Mouse (Mus musculus) hindbrain, embryonic 13.5 days (tissue): Measurements from ENCODE around the gene Grk5. TPM values are rescaled to one million over a fixed set of nuclear protein-coding genes. Genes with fewer than 3 reads are reported as not detected.
A peak's percentile ranks its signal among the peaks of the same experiment; 100 is the strongest.

Source experiments
- ATAC-seq: fragments of 200-750 bp; cut with Nextera tagmentation; 2 replicates; pipeline ENCODE4 v1.8.0; 2017; ENCODE audit warnings: moderate TSS enrichment; ENCODE audit not compliant: low FRiP score
- H3K27ac ChIP-seq: fragments of 300-500 bp; sonication (generic); 2 replicates; pipeline ENCODE4 v1.5.1; 2015; ENCODE audit warnings: inconsistent platforms, mild to moderate bottlenecking, moderate library complexity
- H3K27me3 ChIP-seq: fragments of 300-500 bp; sonication (generic); 2 replicates; pipeline ENCODE4 v1.6.1; 2015; ENCODE audit warnings: mild to moderate bottlenecking, inconsistent platforms
- H3K36me3 ChIP-seq: fragments of 300-500 bp; sonication (generic); 2 replicates; pipeline ENCODE4 v1.6.1; 2015; ENCODE audit warnings: mild to moderate bottlenecking, inconsistent platforms
- H3K4me1 ChIP-seq: fragments of 300-500 bp; sonication (generic); replicated peaks from 2 replicates; pipeline ENCODE4 v1.6.1; 2015; ENCODE audit warnings: inconsistent platforms
- H3K4me2 ChIP-seq: fragments of 300-500 bp; sonication (generic); 2 replicates; pipeline ENCODE4 v1.6.1; 2015; ENCODE audit warnings: inconsistent platforms, mild to moderate bottlenecking, moderate library complexity
- H3K4me3 ChIP-seq: fragments of 300-500 bp; sonication (generic); 2 replicates; pipeline ENCODE4 v1.5.1; 2015; ENCODE audit warnings: mild to moderate bottlenecking, inconsistent platforms
- H3K9ac ChIP-seq: fragments of 300-500 bp; sonication (generic); 2 replicates; pipeline ENCODE4 v1.6.1; 2015; ENCODE audit warnings: mild to moderate bottlenecking, inconsistent platforms
- H3K9me3 ChIP-seq: fragments of 300-500 bp; sonication (generic); 2 replicates; pipeline ENCODE4 v1.6.1; 2016; ENCODE audit warnings: inconsistent platforms
- WGBS: fragments of 180-500 bp; shearing (Covaris S2); methylation state at CpG from one replicate; pipeline ENCODE4 v1.1.7; 2015; 5-methylcytosine and 5-hydroxymethylcytosine counted together
- polyA plus RNA-seq: library from polyadenylated mRNA; unstranded; fragments of >200 nt; fragmentation: Nextera tagmentation; extraction: Ambion mirVana; gene quantifications from 2 replicates; pipeline ENCODE4 v1.2.1, GENCODE M21; 2015

Gene Grk5
- polyA plus RNA-seq, 1 experiment from 2014 or later = 2.3 TPM

DNA sequence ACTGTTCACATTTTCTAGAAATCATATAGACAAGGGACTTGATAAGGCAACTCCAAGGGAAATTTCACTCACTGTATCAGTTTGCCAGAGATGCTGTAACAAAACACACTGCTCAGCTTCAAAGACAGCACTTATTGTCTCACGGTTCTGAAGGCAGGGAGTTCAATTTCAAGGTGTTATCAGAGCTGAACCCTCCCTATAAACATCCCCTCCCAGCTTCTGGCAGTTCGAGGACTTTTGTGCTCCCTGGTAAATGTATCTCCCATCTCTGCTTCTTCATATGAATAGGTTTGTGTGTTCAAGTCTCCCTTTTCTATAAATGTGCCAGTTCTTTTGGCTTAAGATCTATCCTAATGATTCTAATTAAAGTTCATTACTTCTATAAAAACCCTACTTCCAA lies 105.3 kb downstream of the Grk5 start:
- Histone ChIP-seq H3K36me3 (no peaks in the 10 kb centered on the region), H3K9ac (no peak overlapping the region), H3K9me3 (no peaks in the 10 kb centered on the region), H3K27me3 (no peaks in the 10 kb centered on the region), H3K4me1 (peaks cover under 1% of the 10 kb centered on the region; the same call in 1 of the 2 replicates), H3K27ac (no peak overlapping the region), H3K4me2 (no peak overlapping the region), H3K4me3 (no peak overlapping the region)
- no peak for ATAC-seq
- 81% methylated on average over 2 of the region's 2 CpGs for WGBS

DNA sequence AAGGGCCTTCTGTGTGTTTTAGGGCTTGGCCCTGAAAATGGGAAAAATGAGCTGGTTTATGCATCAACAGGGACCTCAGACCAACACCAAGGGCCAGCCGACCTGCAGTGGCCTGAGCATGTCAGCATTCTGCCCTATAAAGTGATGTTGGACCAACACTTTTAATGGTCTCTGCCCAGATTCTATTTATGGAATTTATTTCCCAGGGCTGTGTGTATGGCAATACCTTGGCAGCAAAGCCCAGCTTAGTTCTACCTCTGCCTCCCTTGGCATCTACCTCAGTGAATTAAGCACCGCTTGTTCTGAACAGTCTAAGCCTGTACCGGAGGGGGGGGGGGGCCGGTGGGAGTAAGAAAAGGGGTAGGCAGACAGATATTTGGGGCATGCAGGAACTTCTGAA lies 108.2 kb downstream of the Grk5 start:
- 92% methylated on average over 4 of the region's 4 CpGs for WGBS
- no peaks in the 10 kb centered on the region for H3K36me3 ChIP-seq
- H3K4me2 ChIP-seq = no peak overlapping the region
- no peak for ATAC-seq
- no peaks in the 10 kb centered on the region for H3K27me3 ChIP-seq
- no peaks in the 10 kb centered on the region for H3K4me1 ChIP-seq
- H3K9ac ChIP-seq = no peak overlapping the region
- H3K4me3 ChIP-seq = no peak overlapping the region
- H3K9me3 ChIP-seq = no peaks in the 10 kb centered on the region
- no peak overlapping the region for H3K27ac ChIP-seq

GRCm38 (mm10) chr19:60999652-61000051 lies 110.1 kb downstream of the Grk5 start:
- no peak overlapping the region for H3K27ac ChIP-seq
- ATAC-seq = no peak

DNA sequence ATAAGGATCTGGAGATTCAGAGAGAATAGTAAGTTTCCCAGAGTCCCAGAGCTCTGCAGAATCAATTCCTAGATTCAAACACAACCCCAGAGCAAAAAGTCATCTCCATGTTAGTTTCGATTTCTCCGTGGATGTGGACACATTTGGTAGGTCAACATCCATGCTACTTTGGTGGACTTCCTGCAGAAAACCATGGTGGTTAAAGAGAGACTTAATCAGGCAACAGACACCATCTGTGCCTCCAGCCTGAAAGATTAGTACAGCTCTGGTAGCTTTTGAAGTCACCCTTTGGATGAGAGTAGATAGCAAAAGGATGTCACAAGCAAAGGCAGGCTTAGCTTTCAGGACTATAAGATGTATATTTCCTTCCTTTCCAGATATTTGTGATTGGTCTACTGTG lies 111.4 kb downstream of the Grk5 start:
- H3K9me3 ChIP-seq = no peaks in the 10 kb centered on the region
- H3K36me3 ChIP-seq = no peaks in the 10 kb centered on the region
- no peaks in the 10 kb centered on the region for H3K27me3 ChIP-seq
- H3K27ac ChIP-seq = no peak overlapping the region
- 94% methylated on average over 2 of the region's 2 CpGs for WGBS
- H3K4me3 ChIP-seq = no peak overlapping the region
- ATAC-seq = no peak
- no peak overlapping the region for H3K4me2 ChIP-seq
- H3K9ac ChIP-seq = no peak overlapping the region
- H3K4me1 ChIP-seq = no peaks in the 10 kb centered on the region

More at GRCm38 (mm10) chr19:60999652-61000051, 110.1 kb downstream of the Grk5 start:
- Histone ChIP-seq H3K27me3 (no peaks in the 10 kb centered on the region), H3K4me2 (no peak overlapping the region), H3K4me3 (no peak overlapping the region), H3K9ac (no peak overlapping the region), H3K36me3 (no peaks in the 10 kb centered on the region), H3K9me3 (no peaks in the 10 kb centered on the region), H3K4me1 (no peaks in the 10 kb centered on the region)
- WGBS = 55% methylated on average over 2 of the region's 2 CpGs

- H3K9me3 ChIP-seq = no peaks in the 10 kb centered on the region
- no peaks in the 10 kb centered on the region for H3K4me1 ChIP-seq
- no peak overlapping the region for H3K4me2 ChIP-seq
- H3K27me3 ChIP-seq = no peaks in the 10 kb centered on the region
- H3K4me3 ChIP-seq = no peak overlapping the region
- H3K36me3 ChIP-seq = no peaks in the 10 kb centered on the region
- WGBS = 87% methylated on average over 2 of the region's 2 CpGs
- H3K27ac ChIP-seq = no peak overlapping the region
- ATAC-seq = no peak
- H3K9ac ChIP-seq = no peak overlapping the region
Observed at GRCm38 (mm10) chr19:61009266-61009665, 119.7 kb downstream of the Grk5 start.

DNA sequence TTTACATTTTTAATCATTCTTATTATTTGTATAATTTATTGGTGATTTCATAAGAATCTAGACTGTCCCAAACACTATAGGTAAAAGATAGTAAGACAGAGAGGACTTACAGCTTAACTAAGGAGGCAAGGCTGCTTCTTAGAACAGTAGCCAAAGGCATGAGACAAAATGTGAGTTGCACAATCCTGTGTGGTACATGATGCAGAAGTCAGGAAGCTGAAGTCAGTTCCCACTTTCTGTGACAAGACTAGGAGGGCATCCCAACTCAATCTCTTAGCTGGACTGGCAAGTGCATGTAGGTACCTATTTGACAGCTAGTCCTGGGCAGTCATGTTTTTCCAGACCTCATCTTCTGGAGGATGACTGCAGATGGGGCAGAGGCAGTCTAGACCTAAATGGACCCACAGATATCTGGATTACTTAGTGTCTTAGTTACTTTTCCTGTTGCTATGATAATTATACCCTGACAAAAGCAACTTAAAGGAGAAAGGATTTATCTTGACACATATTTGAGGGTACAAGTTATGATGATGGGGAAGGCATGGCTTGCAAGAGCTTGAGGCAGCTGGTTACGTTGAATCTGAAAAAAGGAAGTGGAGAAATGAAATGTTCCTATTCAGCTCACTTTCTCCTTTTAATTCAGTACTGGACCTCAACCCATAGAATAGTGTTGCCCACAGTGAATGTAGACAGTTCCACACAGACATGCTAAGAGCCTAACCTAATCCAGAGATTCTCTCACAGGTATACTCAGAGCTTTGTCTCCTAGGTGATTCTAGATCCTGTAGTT lies 128.1 kb downstream of the Grk5 start:
- Histone ChIP-seq H3K4me1 (no peaks in the 10 kb centered on the region), H3K9me3 (no peaks in the 10 kb centered on the region)
- no peak for ATAC-seq

DNA sequence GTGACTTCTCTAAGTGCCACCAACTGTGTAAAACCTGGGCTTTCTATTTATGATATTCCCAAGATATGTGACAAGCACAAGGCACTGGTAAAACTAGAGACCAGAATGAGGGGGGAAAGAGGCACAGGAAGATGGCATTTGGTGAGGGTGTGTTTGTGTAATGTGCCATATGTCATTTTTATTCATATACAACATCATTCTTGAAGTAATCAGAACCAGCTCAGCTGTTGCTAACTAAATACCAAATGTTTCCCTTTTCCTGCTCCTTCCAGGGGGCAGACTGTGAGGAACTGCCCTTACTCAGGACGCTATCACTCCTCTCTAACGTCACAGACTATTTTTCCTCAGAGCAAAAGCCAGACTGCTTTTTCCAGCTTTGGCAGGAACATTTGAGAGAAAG lies 132.0 kb downstream of the Grk5 start:
- WGBS = 67% methylated on average over 2 of the region's 2 CpGs
- 0 out of 2 replicates have a peak overlapping the region, but pooled peaks have one; percentile 12 for H3K27ac ChIP-seq

More for the DNA sequence above, 128.1 kb downstream of the Grk5 start:
- Histone ChIP-seq H3K4me3 (no peak overlapping the region), H3K4me2 (no peak overlapping the region), H3K36me3 (no peaks in the 10 kb centered on the region), H3K27ac (no peak overlapping the region), H3K27me3 (no peaks in the 10 kb centered on the region), H3K9ac (no peak overlapping the region)
- 100% methylated on average over 1 of the region's 1 CpGs for WGBS

DNA sequence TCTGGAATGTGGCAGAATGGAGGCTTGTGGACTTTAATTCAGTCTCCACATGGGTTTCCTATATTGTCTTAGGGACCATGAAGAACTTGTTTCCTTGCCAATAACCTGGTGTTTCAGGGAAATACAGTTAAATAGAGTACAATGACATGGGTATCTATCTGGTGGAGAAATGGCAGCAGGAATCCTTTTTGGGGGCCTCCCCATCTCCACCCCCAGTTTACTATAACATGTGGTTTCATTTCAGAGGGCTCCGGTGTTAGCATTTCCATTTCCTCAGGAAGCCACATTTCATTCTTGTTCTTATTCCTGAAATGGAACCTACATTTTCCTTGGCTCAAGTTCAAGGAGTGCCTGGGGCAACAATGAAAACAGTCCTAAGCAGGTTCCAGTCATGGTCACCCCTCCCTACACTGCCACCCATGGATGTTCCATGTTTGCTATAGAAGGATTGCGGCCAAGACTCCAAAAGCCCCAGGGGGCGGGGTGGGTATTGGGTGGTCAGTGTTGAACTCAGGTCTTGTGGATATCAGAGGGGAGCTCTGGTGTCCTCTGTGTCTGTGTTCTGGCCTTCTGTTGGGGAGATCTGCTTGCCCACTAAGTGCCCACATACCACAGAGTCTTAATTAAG lies 132.5 kb downstream of the Grk5 start:
- no peak overlapping the region for H3K4me3 ChIP-seq
- 88% methylated on average over 3 of the region's 3 CpGs for WGBS
- H3K27me3 ChIP-seq = no peaks in the 10 kb centered on the region
- no peaks in the 10 kb centered on the region for H3K9me3 ChIP-seq
- H3K4me2 ChIP-seq = no peak overlapping the region
- H3K9ac ChIP-seq = no peak overlapping the region
- H3K4me1 ChIP-seq = no peaks in the 10 kb centered on the region
- H3K27ac ChIP-seq = 0 out of 2 replicates have a peak overlapping the region, but pooled peaks have one; percentile 12
- no peak for ATAC-seq
- no peaks in the 10 kb centered on the region for H3K36me3 ChIP-seq

More for the DNA sequence above, 132.0 kb downstream of the Grk5 start:
- Histone ChIP-seq H3K36me3 (no peaks in the 10 kb centered on the region), H3K4me2 (no peak overlapping the region), H3K4me1 (no peaks in the 10 kb centered on the region), H3K4me3 (no peak overlapping the region), H3K9me3 (no peaks in the 10 kb centered on the region), H3K27me3 (no peaks in the 10 kb centered on the region), H3K9ac (no peak overlapping the region)
- ATAC-seq = no peak

- ATAC-seq = no peak
- Histone ChIP-seq H3K9me3 (no peaks in the 10 kb centered on the region), H3K9ac (no peak overlapping the region), H3K27ac (no peak overlapping the region), H3K36me3 (no peaks in the 10 kb centered on the region), H3K4me3 (no peak overlapping the region), H3K27me3 (no peaks in the 10 kb centered on the region), H3K4me1 (no peaks in the 10 kb centered on the region), H3K4me2 (no peak overlapping the region)
- 87% methylated on average over 2 of the region's 2 CpGs for WGBS
Observed at GRCm38 (mm10) chr19:61031570-61031969, 142.0 kb downstream of the Grk5 start.

DNA sequence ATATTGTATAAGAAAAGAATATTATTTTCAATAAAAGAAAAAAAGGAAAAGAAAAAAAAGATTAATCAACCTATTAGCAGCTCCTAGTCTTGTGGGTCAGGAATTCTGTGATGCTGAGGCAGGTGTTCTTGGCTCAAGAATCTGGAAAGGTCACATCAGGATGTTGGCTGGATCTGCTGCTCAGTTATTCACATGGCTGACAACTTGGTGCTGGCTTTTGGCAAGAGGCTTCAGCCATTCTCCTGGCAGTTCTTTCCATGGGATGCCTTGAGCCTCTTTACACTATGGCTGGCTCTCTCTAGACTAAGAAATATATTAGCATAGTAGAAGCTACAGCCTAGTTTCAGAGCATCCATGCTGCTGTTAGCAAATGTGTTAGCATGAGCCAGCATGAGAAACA lies 149.6 kb downstream of the Grk5 start:
- H3K27ac ChIP-seq = no peak overlapping the region
- H3K4me3 ChIP-seq = no peak overlapping the region
- no peak for ATAC-seq

GRCm38 (mm10) chr19:61048646-61049045 lies 159.1 kb downstream of the Grk5 start:
- ATAC-seq = no peak
- Histone ChIP-seq H3K9me3 (no peaks in the 10 kb centered on the region), H3K27ac (no peak overlapping the region), H3K27me3 (no peaks in the 10 kb centered on the region), H3K9ac (no peak overlapping the region), H3K4me1 (no peaks in the 10 kb centered on the region), H3K4me3 (no peak overlapping the region), H3K4me2 (no peak overlapping the region), H3K36me3 (no peaks in the 10 kb centered on the region; the same call in 1 of the 2 replicates)
- 92% methylated on average over 2 of the region's 2 CpGs for WGBS

More for the DNA sequence above, 149.6 kb downstream of the Grk5 start:
- Histone ChIP-seq H3K36me3 (peaks cover 5% of the 10 kb centered on the region; the same call in 1 of the 2 replicates), H3K4me1 (no peaks in the 10 kb centered on the region), H3K9me3 (no peaks in the 10 kb centered on the region), H3K27me3 (no peaks in the 10 kb centered on the region), H3K4me2 (no peak overlapping the region), H3K9ac (no peak overlapping the region)

- 76% methylated on average over 1 of the region's 1 CpGs for WGBS
- Histone ChIP-seq H3K4me3 (no peak overlapping the region), H3K9ac (no peak overlapping the region), H3K27me3 (no peaks in the 10 kb centered on the region), H3K4me1 (no peaks in the 10 kb centered on the region), H3K9me3 (no peaks in the 10 kb centered on the region), H3K4me2 (no peak overlapping the region), H3K27ac (no peak overlapping the region), H3K36me3 (no peaks in the 10 kb centered on the region; the same call in 1 of the 2 replicates)
- ATAC-seq = no peak
Observed at GRCm38 (mm10) chr19:61049413-61049812, 159.9 kb downstream of the Grk5 start.

- WGBS = 92% methylated on average over 1 of the region's 1 CpGs
- no peak for ATAC-seq
- no peak overlapping the region for H3K27ac ChIP-seq
Observed at GRCm38 (mm10) chr19:61051151-61051550, 161.6 kb downstream of the Grk5 start.

More at GRCm38 (mm10) chr19:61051151-61051550, 161.6 kb downstream of the Grk5 start:
- Histone ChIP-seq H3K9me3 (no peaks in the 10 kb centered on the region), H3K27me3 (no peaks in the 10 kb centered on the region), H3K4me2 (no peak overlapping the region), H3K36me3 (no peaks in the 10 kb centered on the region; the same call in 1 of the 2 replicates), H3K4me3 (no peak overlapping the region), H3K4me1 (no peaks in the 10 kb centered on the region), H3K9ac (no peak overlapping the region)
